Mouse (Mus musculus): ENCODE measurements around the gene Clmn. TPM values are rescaled to one million over a fixed set of nuclear protein-coding genes. Genes with fewer than 3 reads are reported as not detected.

The Clmn gene
- total RNA-seq, 2 experiments from 2014 or later, result 2.6 to 3.2 TPM

DNA sequence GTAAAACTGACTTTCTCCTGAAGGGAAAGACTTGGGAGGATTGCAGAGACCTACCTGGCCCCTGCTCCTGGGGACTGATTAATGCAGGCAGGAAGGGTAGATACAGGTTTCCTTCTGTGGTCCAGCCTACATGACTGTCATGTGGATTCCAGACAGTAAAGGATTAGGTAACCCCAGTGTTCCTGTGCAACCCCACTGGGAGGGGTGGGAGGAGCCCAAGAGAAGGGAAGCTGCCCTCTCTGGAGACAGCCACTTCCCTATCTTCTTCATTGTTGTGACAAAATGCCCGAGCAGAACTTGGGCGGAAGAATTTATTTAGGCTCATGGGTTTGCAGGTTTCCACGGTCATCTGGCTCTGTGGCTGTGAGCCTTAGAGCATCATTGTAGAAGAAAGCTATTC is 3.6 kb upstream of the Clmn start:
- intact Hi-C loops (cut with DNase I), result no loop called here
- no peak for TF ChIP-seq CTCF (IDR thresholded peaks at IDR 0.05)
- no peak overlapping the region for H3K4me3 ChIP-seq
- H3K27ac ChIP-seq, result no peak overlapping the region
- no peak for DNase-seq

DNA sequence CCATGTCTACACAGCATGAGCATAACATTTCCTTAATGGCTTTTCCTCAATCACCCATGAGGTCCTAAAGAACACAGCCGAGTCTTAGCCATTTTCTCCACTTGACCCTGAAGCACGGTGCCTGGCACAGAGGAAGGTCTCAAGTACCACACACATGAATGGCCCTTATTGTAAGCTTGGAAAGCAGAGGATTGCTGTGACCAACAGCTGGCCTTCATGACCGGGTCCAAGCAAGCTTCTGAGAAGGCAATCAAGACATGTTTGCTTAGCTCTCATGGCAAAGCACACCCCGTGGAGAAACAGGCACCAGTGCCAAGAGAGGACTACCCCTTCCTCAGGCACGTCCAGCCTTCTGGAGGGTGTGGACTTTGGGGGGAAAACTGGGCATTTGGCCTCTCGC is 3.0 kb upstream of the Clmn start:
- H3K27ac ChIP-seq, result no peak overlapping the region
- DNase-seq, result no peak
- H3K4me3 ChIP-seq, result no peak overlapping the region
- TF ChIP-seq CTCF (IDR thresholded peaks at IDR 0.05), result no peak
- intact Hi-C loops (cut with DNase I), result no loop called here

DNA sequence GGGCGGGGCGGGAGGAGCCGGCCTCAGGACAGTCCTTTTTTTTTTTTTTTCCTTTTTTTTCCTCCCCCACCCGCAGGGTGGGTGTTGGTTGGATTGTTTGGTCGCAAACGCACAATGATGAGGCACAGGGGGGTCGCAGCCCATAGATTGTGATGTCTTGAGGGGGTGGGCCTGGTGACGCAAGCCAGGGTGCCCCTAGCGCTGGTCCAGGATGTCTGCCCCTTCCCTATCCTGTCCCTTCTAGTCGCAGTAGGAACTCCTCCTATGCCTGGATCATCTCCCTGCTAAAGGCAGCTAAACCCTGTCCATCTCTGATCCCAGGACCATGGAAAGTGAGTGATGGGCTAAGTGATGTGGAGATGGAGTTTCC is 275 bp upstream of the Clmn start:
- DNase-seq, result no peak
- Histone ChIP-seq H3K4me3 (peak overlapping the region; percentile 90), H3K27ac (peak overlapping the region; percentile 48)
- intact Hi-C loops (cut with DNase I), result no loop called here
- TF ChIP-seq CTCF (IDR thresholded peaks at IDR 0.05), result no peak

DNA sequence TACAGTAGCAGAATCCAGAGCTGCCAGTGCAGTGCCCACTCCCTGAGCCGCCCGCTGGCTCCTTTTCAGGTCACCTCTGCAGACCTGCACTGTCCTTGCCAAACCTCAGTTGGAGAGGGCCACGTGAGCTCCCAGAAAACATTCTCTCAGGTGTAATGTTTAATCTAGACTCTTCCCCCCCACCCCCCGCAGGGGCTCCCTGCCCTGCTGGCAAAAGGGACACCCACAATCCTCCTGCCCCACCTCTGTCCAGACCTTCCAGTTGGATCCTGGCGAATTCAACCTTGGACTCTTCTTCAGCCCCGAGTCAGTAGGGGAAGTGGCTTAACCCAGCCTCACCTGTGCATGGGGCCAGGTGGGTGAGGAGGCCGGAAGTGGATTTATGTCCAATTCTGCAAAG is 1.2 kb downstream of the Clmn start:
- no peak for DNase-seq
- intact Hi-C loops (cut with DNase I), result no loop called here
- no peak for TF ChIP-seq CTCF (IDR thresholded peaks at IDR 0.05)
- Histone ChIP-seq H3K4me3 (peak overlapping the region; percentile 38; the same call in 1 of the 2 replicates), H3K27ac (no peak overlapping the region)

DNA sequence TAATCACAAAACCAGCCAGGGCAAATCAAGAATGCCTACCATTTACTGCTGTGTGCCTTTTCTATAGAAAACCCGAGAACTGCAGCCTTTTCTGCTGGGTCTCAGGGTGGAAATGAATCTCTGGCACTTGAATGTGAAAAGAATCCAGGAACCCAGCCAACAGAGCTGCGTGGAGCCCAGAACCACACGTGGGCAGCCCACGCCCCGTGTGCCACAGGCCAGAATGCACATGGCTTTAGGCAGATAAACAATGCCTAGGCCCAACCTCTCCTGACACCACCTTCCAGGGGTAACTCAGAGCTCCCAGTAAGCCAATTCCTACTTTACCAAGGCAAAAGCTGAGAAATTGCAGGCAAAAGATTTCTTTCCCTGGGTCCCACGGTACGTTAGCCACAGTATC is 5.7 kb downstream of the Clmn start:
- H3K4me3 ChIP-seq, result no peak overlapping the region
- peak overlapping the region; percentile 77 for H3K27ac ChIP-seq
- intact Hi-C loops (cut with DNase I), result no loop called here
- no peak for DNase-seq
- TF ChIP-seq CTCF (IDR thresholded peaks at IDR 0.05), result no peak

DNA sequence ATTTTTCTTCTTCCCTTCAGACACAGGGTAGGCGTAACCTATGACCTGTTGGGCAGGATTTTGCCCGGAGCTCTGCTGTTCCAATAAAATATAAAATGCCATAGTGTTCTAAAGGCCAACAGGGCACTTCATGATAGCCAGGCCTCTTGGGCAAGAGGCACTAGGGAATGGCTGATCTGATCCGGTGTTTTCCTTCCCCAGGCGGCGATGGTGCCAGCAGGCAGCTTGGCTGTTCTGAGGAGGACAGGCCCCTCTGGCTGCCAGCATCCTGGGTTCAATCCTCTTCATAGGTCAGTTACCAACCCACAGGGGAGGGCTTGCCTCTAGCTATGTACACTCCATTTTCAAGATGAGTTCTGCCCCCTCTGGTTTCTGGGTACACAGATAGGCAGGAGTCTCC is 6.1 kb downstream of the Clmn start:
- no peak for DNase-seq
- no peak for TF ChIP-seq CTCF (IDR thresholded peaks at IDR 0.05)
- intact Hi-C loops (cut with DNase I), result no loop called here
- H3K4me3 ChIP-seq, result no peak overlapping the region
- H3K27ac ChIP-seq, result peak overlapping the region; percentile 77

DNA sequence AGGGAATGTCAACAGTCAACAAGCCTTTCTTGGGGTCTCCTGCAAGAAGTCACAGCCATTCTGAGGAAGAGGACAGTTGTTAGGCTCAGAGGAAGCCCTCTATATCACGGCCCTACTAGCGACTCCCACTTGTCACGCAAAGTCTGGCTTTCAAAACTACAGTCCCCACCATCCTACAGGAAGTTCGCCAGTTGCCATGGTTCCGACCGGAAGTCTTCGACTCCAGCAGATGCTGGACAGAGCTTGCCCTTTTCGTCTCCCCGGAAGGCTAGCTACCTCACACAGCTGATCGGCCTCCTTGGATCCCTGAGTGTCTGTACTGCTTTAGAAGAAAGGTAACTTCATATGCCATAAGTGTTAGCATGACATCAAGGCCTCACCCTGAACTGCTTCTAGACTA is 7.3 kb downstream of the Clmn start:
- TF ChIP-seq CTCF (IDR thresholded peaks at IDR 0.05), result no peak
- no peak overlapping the region for H3K4me3 ChIP-seq
- no peak for DNase-seq
- no peak overlapping the region for H3K27ac ChIP-seq
- intact Hi-C loops (cut with DNase I), result no loop called here

DNA sequence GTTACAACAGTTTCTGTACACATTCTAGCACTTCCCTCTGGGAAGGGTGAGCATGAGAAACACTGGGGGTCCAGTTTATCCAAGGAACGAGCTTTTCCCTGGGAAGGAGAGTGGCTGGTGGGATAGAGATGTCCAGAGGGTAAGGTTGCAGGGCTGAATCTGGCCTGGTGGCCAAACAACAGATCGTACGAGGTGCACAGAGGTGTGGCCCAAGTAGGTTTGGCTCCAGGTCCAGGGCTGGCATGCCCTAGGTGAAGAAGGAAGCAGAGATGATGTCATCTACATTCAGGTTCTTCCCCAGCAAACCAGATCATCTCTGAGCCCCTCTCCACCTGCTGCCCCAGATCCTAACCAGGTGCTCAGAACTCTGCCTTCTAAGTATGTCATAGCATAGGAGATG is 8.3 kb downstream of the Clmn start:
- no peak overlapping the region for H3K27ac ChIP-seq
- intact Hi-C loops (cut with DNase I), result no loop called here
- H3K4me3 ChIP-seq, result no peak overlapping the region
- TF ChIP-seq CTCF (IDR thresholded peaks at IDR 0.05), result no peak
- no peak for DNase-seq

DNA sequence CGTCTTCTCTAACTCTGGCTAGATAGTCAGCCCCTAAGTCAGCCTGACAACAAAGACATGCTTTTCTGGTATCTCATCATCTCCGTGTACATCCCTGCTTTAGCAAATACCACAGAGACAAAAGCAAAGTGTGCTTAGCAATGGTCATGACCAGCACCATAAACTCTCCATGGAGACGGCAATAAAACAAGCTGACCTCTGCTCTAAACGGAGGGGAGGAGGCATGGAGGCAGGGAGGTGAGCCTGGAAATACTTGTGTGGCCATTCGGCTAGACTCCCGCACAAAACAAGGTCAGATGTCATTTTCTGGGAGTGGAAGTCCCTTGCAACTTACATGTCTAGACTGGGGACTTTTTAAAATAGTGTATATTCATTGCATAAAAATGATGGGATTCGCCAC is 9.3 kb downstream of the Clmn start:
- H3K27ac ChIP-seq, result no peak overlapping the region
- no peak overlapping the region for H3K4me3 ChIP-seq
- no peak for TF ChIP-seq CTCF (IDR thresholded peaks at IDR 0.05)
- intact Hi-C loops (cut with DNase I), result no loop called here
- DNase-seq, result no peak

DNA sequence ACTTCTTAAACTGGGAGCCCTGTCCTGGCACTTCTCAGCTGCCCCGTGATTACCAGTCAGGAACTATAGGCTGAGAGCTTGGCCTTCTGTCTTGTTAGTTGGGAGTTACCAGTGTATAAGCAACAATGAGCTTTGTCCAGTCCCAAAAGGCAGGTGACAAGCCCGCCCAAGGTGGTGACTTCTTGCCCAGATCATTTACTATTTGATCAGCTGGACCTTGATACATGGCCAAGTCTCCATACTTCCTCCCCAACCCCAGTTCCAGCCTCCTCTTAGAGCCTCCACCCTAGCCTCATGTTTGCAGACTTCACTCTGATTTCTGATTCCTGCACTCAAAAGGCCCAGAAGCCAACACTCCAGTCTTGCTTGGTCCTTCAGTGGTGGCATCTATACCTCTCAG is 10.1 kb downstream of the Clmn start:
- TF ChIP-seq CTCF (IDR thresholded peaks at IDR 0.05), result no peak
- intact Hi-C loops (cut with DNase I), result no loop called here
- DNase-seq, result no peak
- Histone ChIP-seq H3K27ac (no peak overlapping the region), H3K4me3 (no peak overlapping the region)

DNA sequence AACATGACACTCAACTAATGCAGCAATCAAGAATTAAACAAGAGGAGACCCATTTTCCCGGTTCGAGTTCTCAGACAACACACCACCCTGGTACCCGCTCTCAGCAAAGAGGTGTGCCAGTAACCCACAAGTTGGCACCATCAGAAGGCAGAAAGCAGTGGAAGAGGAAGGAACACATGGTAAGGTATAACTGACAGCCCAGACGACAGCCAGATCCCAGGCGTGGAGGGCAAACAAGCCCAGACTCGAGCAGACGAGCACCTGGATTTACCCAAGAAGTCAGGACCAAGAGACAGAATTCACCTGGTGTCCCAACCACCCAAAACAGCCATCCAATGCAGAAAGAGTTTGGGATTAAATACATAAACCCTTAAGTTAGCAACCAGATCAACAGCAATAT is 11.5 kb downstream of the Clmn start:
- no peak for DNase-seq
- intact Hi-C loops (cut with DNase I), result no loop called here
- Histone ChIP-seq H3K4me3 (no peak overlapping the region), H3K27ac (no peak overlapping the region)
- TF ChIP-seq CTCF (IDR thresholded peaks at IDR 0.05), result no peak

DNA sequence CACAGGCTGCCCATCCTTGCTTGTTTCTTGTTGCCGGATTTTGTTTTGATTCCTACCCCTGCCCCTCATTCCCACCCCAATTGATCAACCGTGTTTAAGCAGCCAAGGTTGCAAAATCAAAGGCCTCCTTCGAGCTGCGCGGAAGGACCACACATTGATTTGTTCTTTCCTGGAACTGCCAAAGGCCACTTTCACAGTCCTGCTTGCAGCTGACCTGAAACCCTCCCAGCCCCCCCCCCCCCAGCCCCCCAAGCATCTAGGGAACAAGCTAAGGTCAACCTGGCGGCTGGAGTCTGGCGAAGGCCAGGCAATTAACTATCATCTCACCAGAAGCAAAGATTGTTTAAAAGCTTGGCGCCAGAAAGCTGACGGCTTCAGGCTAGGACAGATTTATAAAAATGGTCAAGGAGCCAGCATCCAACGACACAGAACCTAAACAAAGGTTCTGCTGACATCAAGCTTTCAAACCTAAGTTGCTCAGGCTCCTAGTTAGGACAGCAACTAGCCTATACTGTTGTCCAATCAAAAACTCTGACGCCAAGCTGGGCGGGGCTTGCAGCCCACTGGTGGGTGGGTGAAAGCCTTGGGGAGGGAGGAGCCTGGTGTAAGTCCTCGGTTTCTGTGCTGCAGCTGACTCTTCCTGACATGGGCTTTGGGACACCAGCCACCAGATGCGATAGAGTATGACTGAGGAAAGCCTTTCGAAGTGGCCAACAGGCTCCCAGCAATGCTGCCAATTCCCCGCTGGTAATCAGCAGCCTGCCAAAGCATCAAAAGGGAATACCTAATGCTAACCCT is 13.0 kb downstream of the Clmn start:
- Histone ChIP-seq H3K27ac (no peak overlapping the region), H3K4me3 (peak overlapping the region; percentile 28; the same call in 1 of the 2 replicates)
- TF ChIP-seq CTCF (IDR thresholded peaks at IDR 0.05), result no peak
- intact Hi-C loops (cut with DNase I), result no loop called here
- DNase-seq, result peak; percentile 79

DNA sequence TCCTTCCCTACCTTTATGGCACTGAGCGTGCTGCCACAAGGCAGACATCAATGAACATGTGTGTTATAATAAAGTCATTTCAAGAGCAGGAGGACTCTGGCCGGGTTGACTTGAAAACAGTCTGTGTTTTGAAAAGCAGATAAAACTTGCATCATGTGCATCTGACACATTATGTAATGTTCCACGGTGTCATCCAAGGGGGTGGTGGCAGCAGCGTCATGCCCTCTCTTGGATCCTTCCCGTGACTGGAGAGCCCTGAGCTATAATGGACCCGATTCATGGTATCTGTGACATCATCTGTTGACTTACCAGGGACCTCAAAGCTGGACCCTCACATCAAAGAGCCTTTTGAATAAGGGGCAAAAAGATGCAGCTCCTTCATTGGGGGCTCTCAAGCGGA is 14.8 kb downstream of the Clmn start:
- DNase-seq, result no peak
- intact Hi-C loops (cut with DNase I), result no loop called here
- no peak overlapping the region for H3K4me3 ChIP-seq
- TF ChIP-seq CTCF (IDR thresholded peaks at IDR 0.05), result no peak
- H3K27ac ChIP-seq, result no peak overlapping the region

DNA sequence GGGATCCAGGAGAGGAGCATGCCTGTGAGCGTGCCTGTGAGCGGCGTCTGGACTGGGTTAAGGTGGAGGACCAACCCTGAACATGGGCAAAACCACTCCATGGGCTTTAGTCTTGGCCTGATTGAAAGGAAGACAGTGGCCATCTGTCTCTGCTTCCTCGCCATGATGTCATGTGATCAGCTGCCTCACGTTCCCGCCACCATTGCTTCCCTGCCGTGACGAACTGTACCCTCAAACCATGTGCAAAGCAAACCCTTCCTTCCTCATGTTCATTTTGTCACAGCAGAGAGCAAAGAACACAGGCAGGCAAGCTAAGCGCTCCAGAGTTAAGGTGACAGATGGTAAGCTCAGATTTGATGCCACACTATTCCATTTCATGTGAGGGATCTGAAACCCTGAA is 16.2 kb downstream of the Clmn start:
- intact Hi-C loops (cut with DNase I), result no loop called here
- TF ChIP-seq CTCF (IDR thresholded peaks at IDR 0.05), result no peak
- DNase-seq, result no peak
- H3K27ac ChIP-seq, result no peak overlapping the region
- H3K4me3 ChIP-seq, result no peak overlapping the region
